In the genomic region with DNA sequence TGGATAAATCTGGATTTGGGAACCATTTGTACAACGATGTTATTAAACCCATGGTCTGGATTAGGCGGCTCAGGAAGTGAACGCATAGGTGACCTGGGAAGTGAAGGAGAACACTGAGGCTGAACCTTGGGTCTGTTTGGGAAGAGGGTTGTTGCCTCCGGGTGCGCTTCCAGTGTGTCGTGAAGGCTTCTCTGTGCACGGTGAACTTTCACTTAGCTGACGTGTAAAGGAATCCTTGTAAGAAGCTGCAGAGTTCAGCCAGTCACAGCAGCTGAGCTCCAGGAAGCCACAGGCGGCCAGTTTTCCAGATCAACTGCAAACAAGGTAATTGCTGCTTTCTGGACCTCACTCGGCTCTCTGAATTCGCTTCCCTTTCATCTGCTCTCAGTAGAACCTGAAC, we compare ENCODE assay signal across 15 mouse cellular contexts.
"Had no signal": no experiment of that assay in that cellular context is flagged by ENCODE, and none has a peak within 500 bp of the region (broad histone marks: within the 10 kb centered on the region; RNA-seq: fewer than 3 reads in every experiment).

No protein-coding gene starts in this region.

- H3K27me3 ChIP-seq: limb, embryonic 12.5 days; liver, embryonic 13.5 days; lung, embryonic 15.5 days; midbrain, embryonic 15.5 days; neural tube, embryonic 12.5 days had no signal

- H3K4me1 ChIP-seq: lung, embryonic 15.5 days; megakaryocyte, embryonic 14.5 days; midbrain, embryonic 15.5 days had no signal

- H3K9ac ChIP-seq: limb, embryonic 12.5 days; liver, embryonic 13.5 days; liver, postnatal 0 days; lung, embryonic 15.5 days; midbrain, embryonic 15.5 days; neural tube, embryonic 12.5 days had no signal

- ATAC-seq: liver, postnatal 0 days; midbrain, embryonic 15.5 days had no signal

- H3K4me2 ChIP-seq: limb, embryonic 12.5 days; liver, embryonic 13.5 days; lung, embryonic 15.5 days; midbrain, embryonic 11.5 days; midbrain, embryonic 15.5 days; neural tube, embryonic 12.5 days had no signal

- H3K36me3 ChIP-seq: limb, embryonic 12.5 days; liver, embryonic 13.5 days; lung, embryonic 15.5 days; midbrain, embryonic 15.5 days; neural tube, embryonic 12.5 days had no signal

- DNase-seq: kidney, postnatal 14 days; layer of hippocampus, adult 9-11 months; layer of hippocampus, postnatal 36 days; liver; liver, embryonic 13.5 days; liver, postnatal 0 days; lung, postnatal 14 days had no signal

- H3K9me3 ChIP-seq: limb, embryonic 12.5 days; liver, embryonic 13.5 days; lung, embryonic 15.5 days; megakaryocyte, embryonic 14.5 days; midbrain, embryonic 15.5 days; neural tube, embryonic 12.5 days had no signal

- H3K4me3 ChIP-seq: limb, embryonic 12.5 days; liver, embryonic 13.5 days; lung, embryonic 15.5 days; megakaryocyte, embryonic 14.5 days; midbrain, embryonic 15.5 days; neural tube, embryonic 12.5 days had no signal

- H3K27ac ChIP-seq: limb, embryonic 12.5 days; liver, embryonic 13.5 days; lung, embryonic 15.5 days; macrophage; midbrain, embryonic 15.5 days; neural tube, embryonic 12.5 days; stomach, postnatal 0 days had no signal
